Mouse (Mus musculus): Measurements from ENCODE around the gene Dock8.

- no peak for TF ChIP-seq CTCF (IDR thresholded peaks at IDR 0.05; ENCODE audit: low read depth, low read length)
- TF ChIP-seq POLR2A (IDR thresholded peaks at IDR 0.05; ENCODE audit: extremely low read depth, insufficient read depth, low read length) = no peak
Measured at GRCm38 (mm10) chr19:25053152-25053551, 53.8 kb downstream of the Dock8 start.

Data from liver, adult 2 months (tissue).